Mouse (Mus musculus) CH12.LX (cell line): ENCODE results near the gene Klhl41. TPM values are rescaled to one million over a fixed set of nuclear protein-coding genes. Genes with fewer than 3 reads are reported as not detected.

Source experiments
- DNase-seq: peaks from one replicate; pipeline ENCODE4 v3.0.0-alpha.2; 2013; ENCODE audit errors: extremely low read depth
- H3K27ac ChIP-seq: 2 replicates; pipeline ENCODE4 v1.5.1; 2012; ENCODE audit warnings: low read depth, mild to moderate bottlenecking, control low read depth, moderate library complexity; ENCODE audit not compliant: insufficient read depth
- H3K27me3 ChIP-seq: replicated peaks from 2 replicates; pipeline ENCODE3; 2012; ENCODE audit warnings: inconsistent platforms
- H3K36me3 ChIP-seq, 2 experiments: replicated peaks in 1 of 2; 2 replicates each; pipeline versions ENCODE3 to v1.6.1; 2012; ENCODE audit warnings: inconsistent platforms in 1 of 2, low read length in 1 of 2, mild to moderate bottlenecking in 1 of 2, mixed read lengths in 1 of 2, moderate library complexity in 1 of 2; ENCODE audit not compliant: control insufficient read depth in 1 of 2, insufficient read depth in 1 of 2
- H3K4me1 ChIP-seq, 2 experiments: 2 replicates each; pipeline ENCODE4 v1.6.1; 2012; ENCODE audit warnings: inconsistent platforms in 1 of 2, moderate library complexity in 1 of 2; ENCODE audit not compliant: insufficient read depth in 2 of 2, control insufficient read depth in 1 of 2
- H3K4me2 ChIP-seq: 2 replicates; pipeline ENCODE4 v1.6.1; 2012; ENCODE audit warnings: low read depth, mild to moderate bottlenecking, control low read depth; ENCODE audit not compliant: poor library complexity, insufficient read depth, severe bottlenecking
- H3K4me3 ChIP-seq, 3 experiments: fragments of 150-350 bp in 1 of 3; sonication (generic) in 1 of 3; replicated peaks in 1 of 3; 2 replicates each; pipeline versions ENCODE3 to v1.5.1; 2011 to 2012; ENCODE audit warnings: low read depth in 2 of 3, low read length in 2 of 3, mild to moderate bottlenecking in 2 of 3, moderate library complexity in 2 of 3, control low read depth in 1 of 3, improper control_type of control experiment in 1 of 3, inconsistent platforms in 1 of 3, mixed read lengths in 1 of 3; ENCODE audit not compliant: poor library complexity in 1 of 3
- H3K79me2 ChIP-seq: replicated peaks from 2 replicates; pipeline ENCODE4 v1.6.1; 2012; ENCODE audit warnings: mild to moderate bottlenecking, moderate library complexity; ENCODE audit not compliant: control insufficient read depth, poor library complexity, insufficient read depth, severe bottlenecking; ENCODE audit errors: extremely low read depth
- H3K9ac ChIP-seq: 2 replicates; pipeline ENCODE4 v1.6.1; 2012; ENCODE audit warnings: low read depth, mild to moderate bottlenecking, control low read depth, moderate library complexity; ENCODE audit not compliant: insufficient read depth
- H3K9me3 ChIP-seq: replicated peaks from 2 replicates; pipeline ENCODE3; 2012; ENCODE audit warnings: low read length, inconsistent platforms, mixed read lengths
- BHLHE40 ChIP-seq: IDR thresholded peaks from 2 replicates; pipeline ENCODE4 v1.6.1; 2011; ENCODE audit warnings: mild to moderate bottlenecking, low read depth, low read length, improper control_type of control experiment
- CHD2 ChIP-seq: IDR thresholded peaks from 2 replicates; pipeline ENCODE4 v1.6.1; 2011; ENCODE audit warnings: low read length, improper control_type of control experiment
- IRF4 ChIP-seq: IDR thresholded peaks from 2 replicates; pipeline ENCODE4 v1.6.1; 2014; ENCODE audit warnings: low read depth, mild to moderate bottlenecking, inconsistent platforms, low read length, improper control_type of control experiment
- JUN ChIP-seq: IDR thresholded peaks from 2 replicates; pipeline ENCODE4 v1.6.1; 2011; ENCODE audit warnings: low read depth, mild to moderate bottlenecking, low read length, improper control_type of control experiment, moderate library complexity; ENCODE audit not compliant: insufficient read depth
- MAX ChIP-seq: IDR thresholded peaks from 2 replicates; pipeline ENCODE4 v1.6.1; 2011; ENCODE audit warnings: low read length, improper control_type of control experiment
- MEF2A ChIP-seq: IDR thresholded peaks from 2 replicates; pipeline ENCODE4 v1.6.1; 2014; ENCODE audit warnings: low read depth, mild to moderate bottlenecking, inconsistent platforms, low read length, improper control_type of control experiment, borderline replicate concordance
- NRF1 ChIP-seq: IDR thresholded peaks from 2 replicates; pipeline ENCODE4 v1.6.1; 2014; ENCODE audit warnings: low read depth, mild to moderate bottlenecking, inconsistent platforms, low read length, improper control_type of control experiment, moderate library complexity
- RCOR1 ChIP-seq: conservative IDR thresholded peaks from 2 replicates; pipeline ENCODE4 v1.6.1; 2012; ENCODE audit warnings: low read depth, mild to moderate bottlenecking, inconsistent platforms, low read length, improper control_type of control experiment
- SIN3A ChIP-seq: IDR thresholded peaks from 2 replicates; pipeline ENCODE4 v1.6.1; 2012; ENCODE audit warnings: low read length, improper control_type of control experiment, inconsistent platforms
- TBP ChIP-seq: conservative IDR thresholded peaks from 2 replicates; pipeline ENCODE4 v1.6.1; 2011; ENCODE audit warnings: low read depth, low read length, improper control_type of control experiment
- USF1 ChIP-seq: IDR thresholded peaks from 2 replicates; pipeline ENCODE4 v1.6.1; 2014; ENCODE audit warnings: low read depth, mild to moderate bottlenecking, inconsistent platforms, low read length, improper control_type of control experiment
- USF2 ChIP-seq: conservative IDR thresholded peaks from 2 replicates; pipeline ENCODE4 v1.6.1; 2011; ENCODE audit warnings: low read depth, low read length, improper control_type of control experiment
- ZNF384 ChIP-seq: IDR thresholded peaks from 2 replicates; pipeline ENCODE4 v1.6.1; 2012; ENCODE audit warnings: low read depth, low read length, improper control_type of control experiment, inconsistent platforms
- dilution Hi-C: fragments of 300-500 bp; cut with MboI; formaldehyde crosslinking; loops from 2 replicates; pipeline ENCODE4 v1.14.3; 2020; ENCODE audit warnings: low sequenced_read_pairs; ENCODE audit not compliant: extremely low pct_unique_long_range_greater_than_20kb, extremely low pct_ligation_motif_present
- in situ Hi-C: fragments of 300-500 bp; cut with MboI; formaldehyde crosslinking; loops from 3 replicates; pipeline ENCODE4 v1.14.3; 2019; ENCODE audit warnings: low sequenced_read_pairs, low pct_ligation_motif_present, low pct_unique_long_range_greater_than_20kb, mixed read lengths
- polyA plus RNA-seq: library from polyadenylated mRNA; unstranded; fragments of >175 nt; gene quantifications from 2 replicates; pipeline ENCODE4 v1.2.1, GENCODE M21; 2012; ENCODE audit warnings: low read depth; ENCODE audit not compliant: insufficient read length
- total RNA-seq, 2 experiments: library from RNA; depleted of rRNA; stranded (reverse); fragments of 300-350 nt in 1 of 2; fragments of >200 nt in 1 of 2; gene quantifications; 2 replicates each; pipeline ENCODE4 v1.2.3; 2012 to 2014

Gene Klhl41
- total and polyA plus RNA-seq, 3 experiments: 0.04 to 0.27 (median 0.11) TPM

DNA sequence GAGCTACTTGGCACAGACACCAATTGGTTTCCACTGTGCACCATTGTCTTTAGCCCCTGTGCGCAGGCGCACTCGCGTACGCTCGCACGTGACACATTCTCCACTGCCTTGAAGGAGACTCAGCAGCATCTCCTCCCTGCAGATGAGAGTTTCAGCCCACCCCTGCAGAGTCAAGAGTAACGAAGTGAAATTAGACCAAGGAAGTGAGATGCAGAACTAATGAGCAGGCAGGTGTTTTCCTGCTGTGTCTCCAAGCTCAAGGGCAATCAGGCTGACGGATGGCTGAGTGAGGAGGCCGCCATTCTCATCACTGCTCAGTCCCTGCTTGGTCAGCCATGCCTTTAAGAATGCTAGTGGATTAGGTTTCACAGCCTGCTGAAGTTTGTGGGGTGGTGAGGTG lies 29.8 kb upstream of the Klhl41 start:
- DNase-seq: peak; percentile 60
- H3K36me3 ChIP-seq: no peaks in the 10 kb centered on the region
- TF ChIP-seq CHD2 (no peak), MAX (peak; percentile 46; the same call in 1 of the 2 replicates), IRF4 (no peak), USF2 (peak; percentile 23; the same call in 1 of the 2 replicates), USF1 (peak; percentile 55), SIN3A (no peak), BHLHE40 (peak; percentile 89), MEF2A (no peak), NRF1 (peak; percentile 78)

DNA sequence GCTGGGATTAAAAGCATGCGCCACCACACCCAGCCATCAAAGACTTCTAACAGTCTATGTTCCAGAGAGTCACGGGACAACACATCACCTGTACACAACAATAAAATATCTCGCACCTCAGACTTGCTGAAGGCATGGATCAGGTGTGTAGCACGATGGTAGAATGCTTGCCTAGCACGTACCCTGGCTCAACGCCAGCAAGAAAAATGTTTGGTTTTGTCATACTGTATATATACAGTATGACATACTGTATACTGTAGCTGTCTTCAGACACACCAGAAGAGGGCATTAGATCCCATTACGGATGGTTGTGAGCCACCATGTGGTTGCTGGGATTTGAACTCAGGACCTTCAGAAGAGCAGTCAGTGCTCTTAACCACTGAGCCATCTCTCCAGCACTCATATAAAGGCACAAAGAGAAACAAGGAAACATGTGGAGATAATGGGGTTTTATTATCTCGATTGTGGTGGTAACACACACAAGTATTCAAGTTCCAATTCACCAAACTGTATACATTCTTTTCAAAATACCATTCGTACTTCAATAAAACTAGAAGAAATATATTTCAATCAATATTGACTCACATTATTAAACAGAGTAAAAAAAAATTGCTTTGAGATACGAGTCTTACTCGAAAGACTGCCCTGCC lies 24.8 kb upstream of the Klhl41 start:
- no peaks in the 10 kb centered on the region for H3K79me2 ChIP-seq
- no peaks in the 10 kb centered on the region for H3K9me3 ChIP-seq
- H3K4me1 ChIP-seq: peaks cover 2 to 15% of the 10 kb centered on the region in 2 experiments; a peak in 3 of 4 replicates
- H3K36me3 ChIP-seq: no peaks in the 10 kb centered on the region
- H3K4me2 ChIP-seq: no peak overlapping the region
- no peak overlapping the region for H3K27ac ChIP-seq
- no peak overlapping the region for H3K9ac ChIP-seq
- H3K4me3 ChIP-seq: no peak overlapping the region
- TF ChIP-seq RCOR1: no peak
- no peak for TF ChIP-seq BHLHE40
- no peak for TF ChIP-seq JUN
- TF ChIP-seq TBP: no peak
- no peak for TF ChIP-seq ZNF384
- no peaks in the 10 kb centered on the region for H3K27me3 ChIP-seq
- dilution Hi-C loops (no loop called here), in situ Hi-C loops (loop anchor here (25.0 kb wide), 1 partner anchor 142 kb away; the partner anchor contains the start of genes Ccdc173 and Phospho2)
- no peak for DNase-seq

More for the DNA sequence above, 29.8 kb upstream of the Klhl41 start:
- Histone ChIP-seq H3K27ac (no peak overlapping the region), H3K4me2 (peak overlapping the region; percentile 8; the same call in 1 of the 2 replicates), H3K27me3 (no peaks in the 10 kb centered on the region), H3K79me2 (no peaks in the 10 kb centered on the region), H3K9me3 (peaks cover 4% of the 10 kb centered on the region), H3K4me1 (peaks cover 4 to 18% of the 10 kb centered on the region in 2 experiments; a peak in 3 of 4 replicates), H3K4me3 (no peak overlapping the region), H3K9ac (no peak overlapping the region)
- dilution Hi-C loops: no loop called here
- in situ Hi-C loops: loop anchor here (25.0 kb wide), 1 partner anchor 147 kb away; the partner anchor contains the start of genes Ccdc173 and Phospho2
